Mouse (Mus musculus) kidney, postnatal 4 days (tissue): ENCODE results near the gene Gne.

Source experiments
- DNase-seq, 2 experiments: peaks; one replicate each; pipeline ENCODE4 v3.0.0; 2021; ENCODE audit warnings: mixed read lengths in 2 of 2

The Gne gene

GRCm38 (mm10) chr4:44083945-44084344 lies at the start of gene Gne:
TSS of gene Gne (minus strand) at chr4:44084177.
- DNase-seq, result peak; percentile 36 to 56

- no peak for DNase-seq
Measured at GRCm38 (mm10) chr4:44126805-44127204, 42.8 kb upstream of the Gne start.

- no peak for DNase-seq
Measured at GRCm38 (mm10) chr4:44119410-44120201, 35.6 kb upstream of the Gne start.

- DNase-seq, result no peak
Measured at GRCm38 (mm10) chr4:44115046-44115445, 31.1 kb upstream of the Gne start.

GRCm38 (mm10) chr4:44113393-44114138 lies 29.6 kb upstream of the Gne start:
- DNase-seq, result peak in 1 of 2 experiments; percentile 20

GRCm38 (mm10) chr4:44112741-44113140 lies 28.8 kb upstream of the Gne start:
- peak; percentile 21 to 46 for DNase-seq

GRCm38 (mm10) chr4:44110771-44111170 lies 26.8 kb upstream of the Gne start:
- no peak for DNase-seq

- no peak for DNase-seq
Measured at GRCm38 (mm10) chr4:44108297-44108696, 24.3 kb upstream of the Gne start.

GRCm38 (mm10) chr4:44107339-44107738 lies 23.4 kb upstream of the Gne start:
- DNase-seq, result peak in 1 of 2 experiments; percentile 39

- DNase-seq, result peak in 1 of 2 experiments; percentile 43
Measured at GRCm38 (mm10) chr4:44106297-44106821, 22.4 kb upstream of the Gne start.

GRCm38 (mm10) chr4:44104195-44104917 lies 20.4 kb upstream of the Gne start:
- peak; percentile 29 to 45 for DNase-seq

- DNase-seq, result no peak
Measured at GRCm38 (mm10) chr4:44103620-44104019, 19.6 kb upstream of the Gne start.

GRCm38 (mm10) chr4:44097576-44098335 lies 13.8 kb upstream of the Gne start:
- no peak for DNase-seq

GRCm38 (mm10) chr4:44094475-44094874 lies 10.5 kb upstream of the Gne start:
- DNase-seq, result no peak

- no peak for DNase-seq
Measured at GRCm38 (mm10) chr4:44092359-44092758, 8.4 kb upstream of the Gne start.

GRCm38 (mm10) chr4:44085566-44085965 lies 1.6 kb upstream of the Gne start:
- DNase-seq, result no peak

- DNase-seq, result no peak
Measured at GRCm38 (mm10) chr4:44084602-44085325, 787 bp upstream of the Gne start.

GRCm38 (mm10) chr4:44078358-44078933 lies 5.5 kb downstream of the Gne start:
- no peak for DNase-seq

GRCm38 (mm10) chr4:44074422-44074821 lies 9.6 kb downstream of the Gne start:
- no peak for DNase-seq

GRCm38 (mm10) chr4:44073799-44074198 lies 10.2 kb downstream of the Gne start:
- no peak for DNase-seq

- no peak for DNase-seq
Measured at GRCm38 (mm10) chr4:44072873-44073441, 11.0 kb downstream of the Gne start.
